Mouse (Mus musculus) hindbrain, embryonic 16.5 days (tissue): Measurements from ENCODE around the gene Trim68. TPM values are rescaled to one million over a fixed set of nuclear protein-coding genes. Genes with fewer than 3 reads are reported as not detected.

Experiments
- ATAC-seq: fragments of 200-750 bp; cut with Nextera tagmentation; 2 replicates; pipeline ENCODE4 v1.8.0; 2017; ENCODE audit warnings: moderate TSS enrichment, moderate library complexity
- H3K27ac ChIP-seq: fragments of 300-500 bp; sonication (generic); 2 replicates; pipeline ENCODE4 v1.5.1; 2014; ENCODE audit warnings: low read depth, mild to moderate bottlenecking, control low read depth, low read length, moderate library complexity
- H3K27me3 ChIP-seq: fragments of 300-500 bp; sonication (generic); replicated peaks from 2 replicates; pipeline ENCODE4 v1.6.1; 2014; ENCODE audit warnings: low read length; ENCODE audit not compliant: control insufficient read depth, insufficient read depth
- H3K36me3 ChIP-seq: fragments of 300-500 bp; sonication (generic); 2 replicates; pipeline ENCODE4 v1.6.1; 2014; ENCODE audit warnings: mild to moderate bottlenecking, low read length, moderate library complexity, mixed read lengths; ENCODE audit not compliant: control insufficient read depth, insufficient read depth
- H3K4me1 ChIP-seq: fragments of 300-500 bp; sonication (generic); 2 replicates; pipeline ENCODE4 v1.6.1; 2014; ENCODE audit warnings: low read depth, low read length; ENCODE audit not compliant: control insufficient read depth, insufficient read depth
- H3K4me2 ChIP-seq: fragments of 300-500 bp; sonication (generic); 2 replicates; pipeline ENCODE4 v1.6.1; 2014; ENCODE audit warnings: mild to moderate bottlenecking, low read length, control low read depth, moderate library complexity
- H3K4me3 ChIP-seq: fragments of 300-500 bp; sonication (generic); 2 replicates; pipeline ENCODE4 v1.5.1; 2014; ENCODE audit warnings: mild to moderate bottlenecking, low read length, control low read depth, moderate library complexity
- H3K9ac ChIP-seq: fragments of 300-500 bp; sonication (generic); 2 replicates; pipeline ENCODE4 v1.6.1; 2014; ENCODE audit warnings: low read depth, mild to moderate bottlenecking, control low read depth, low read length, moderate library complexity
- H3K9me3 ChIP-seq: fragments of 300-500 bp; sonication (generic); 2 replicates; pipeline ENCODE4 v1.6.1; 2014; ENCODE audit warnings: mild to moderate bottlenecking, low read length, moderate library complexity; ENCODE audit not compliant: control insufficient read depth
- WGBS: fragments of 180-500 bp; shearing (Covaris S2); extraction: QIAGEN DNeasy Blood & Tissue Kit; methylation state at CpG from one replicate; pipeline ENCODE4 v1.1.7; 2014; 5-methylcytosine and 5-hydroxymethylcytosine counted together
- polyA plus RNA-seq: library from polyadenylated mRNA; unstranded; fragments of >200 nt; fragmentation: Nextera tagmentation; extraction: Ambion mirVana; gene quantifications from 2 replicates; pipeline ENCODE4 v1.2.1, GENCODE M21; 2015

Gene Trim68
- polyA plus RNA-seq, result 6.5 and 9.7 TPM in 2 replicates

GRCm38 (mm10) chr7:102686944-102687501 lies at the start of gene Trim68:
Trim68 (minus strand) TSS chr7:102687327.
- peaks cover 4% of the 10 kb centered on the region; the same call in 1 of the 2 replicates for H3K4me1 ChIP-seq
- peak within 1 kb of the TSS; percentile 79 for H3K9ac ChIP-seq
- H3K36me3 ChIP-seq, result no peaks in the 10 kb centered on the region
- peak within 1 kb of the TSS; percentile 80 for H3K4me2 ChIP-seq
- WGBS, result under 1% methylated on average over 39 of the region's 40 CpGs
- peak within 1 kb of the TSS; percentile 69 for H3K27ac ChIP-seq
- no peaks in the 10 kb centered on the region for H3K9me3 ChIP-seq
- peak; percentile 100 for ATAC-seq
- no peaks in the 10 kb centered on the region for H3K27me3 ChIP-seq
- H3K4me3 ChIP-seq, result peak within 1 kb of the TSS; percentile 69

GRCm38 (mm10) chr7:102733793-102734192 lies 46.7 kb upstream of the Trim68 start:
- H3K4me2 ChIP-seq, result no peak overlapping the region
- H3K27ac ChIP-seq, result no peak overlapping the region
- H3K27me3 ChIP-seq, result no peaks in the 10 kb centered on the region
- H3K4me1 ChIP-seq, result no peaks in the 10 kb centered on the region
- H3K9me3 ChIP-seq, result no peaks in the 10 kb centered on the region
- no peaks in the 10 kb centered on the region for H3K36me3 ChIP-seq
- H3K9ac ChIP-seq, result no peak overlapping the region
- ATAC-seq, result no peak
- WGBS, result 52% methylated on average over 1 of the region's 1 CpGs
- no peak overlapping the region for H3K4me3 ChIP-seq

GRCm38 (mm10) chr7:102727391-102727790 lies 40.3 kb upstream of the Trim68 start, which contains the start of gene Olfr559:
Olfr559 (minus strand) TSS chr7:102727491.
- Histone ChIP-seq H3K4me3 (no peak within 1 kb of the TSS), H3K4me2 (no peak within 1 kb of the TSS), H3K9me3 (no peaks in the 10 kb centered on the region), H3K9ac (no peak within 1 kb of the TSS), H3K36me3 (no peaks in the 10 kb centered on the region), H3K27me3 (no peaks in the 10 kb centered on the region), H3K4me1 (no peaks in the 10 kb centered on the region), H3K27ac (no peak within 1 kb of the TSS)
- no peak for ATAC-seq

- no peak within 1 kb of the TSS for H3K9ac ChIP-seq
- no peak within 1 kb of the TSS for H3K27ac ChIP-seq
- ATAC-seq, result no peak
- no peaks in the 10 kb centered on the region for H3K4me1 ChIP-seq
- no peak within 1 kb of the TSS for H3K4me2 ChIP-seq
- H3K9me3 ChIP-seq, result no peaks in the 10 kb centered on the region
- H3K4me3 ChIP-seq, result no peak within 1 kb of the TSS
- no peaks in the 10 kb centered on the region for H3K27me3 ChIP-seq
- H3K36me3 ChIP-seq, result no peaks in the 10 kb centered on the region
- WGBS, result 44% methylated on average over 1 of the region's 1 CpGs
Measured at GRCm38 (mm10) chr7:102718970-102719369, 31.8 kb upstream of the Trim68 start, which contains the start of gene Olfr33. Olfr33 (minus strand) TSS chr7:102719070.

GRCm38 (mm10) chr7:102701915-102702314 lies 14.8 kb upstream of the Trim68 start, which contains the start of gene Olfr558:
Olfr558 (plus strand) TSS chr7:102702215.
- H3K9ac ChIP-seq, result no peak within 1 kb of the TSS
- no peaks in the 10 kb centered on the region for H3K36me3 ChIP-seq
- no peak for ATAC-seq
- H3K4me1 ChIP-seq, result no peaks in the 10 kb centered on the region
- no peaks in the 10 kb centered on the region for H3K27me3 ChIP-seq
- no peaks in the 10 kb centered on the region for H3K9me3 ChIP-seq
- H3K27ac ChIP-seq, result no peak within 1 kb of the TSS
- no peak within 1 kb of the TSS for H3K4me3 ChIP-seq
- no peak within 1 kb of the TSS for H3K4me2 ChIP-seq

GRCm38 (mm10) chr7:102698461-102698860 lies 11.3 kb upstream of the Trim68 start:
- Histone ChIP-seq H3K4me3 (no peak overlapping the region), H3K9me3 (no peaks in the 10 kb centered on the region), H3K4me2 (no peak overlapping the region), H3K27me3 (no peaks in the 10 kb centered on the region), H3K9ac (no peak overlapping the region), H3K27ac (no peak overlapping the region), H3K36me3 (no peaks in the 10 kb centered on the region), H3K4me1 (no peaks in the 10 kb centered on the region)
- 92% methylated on average over 7 of the region's 7 CpGs for WGBS
- no peak for ATAC-seq

- Histone ChIP-seq H3K27me3 (no peaks in the 10 kb centered on the region), H3K4me3 (no peak within 1 kb of the TSS), H3K4me2 (no peak within 1 kb of the TSS), H3K4me1 (no peaks in the 10 kb centered on the region), H3K9ac (no peak within 1 kb of the TSS), H3K9me3 (no peaks in the 10 kb centered on the region), H3K27ac (no peak within 1 kb of the TSS), H3K36me3 (no peaks in the 10 kb centered on the region)
- 87% methylated on average over 5 of the region's 5 CpGs for WGBS
- no peak for ATAC-seq
Measured at GRCm38 (mm10) chr7:102695358-102696125, 8.4 kb upstream of the Trim68 start, which contains the start of gene Olfr557. Olfr557 (plus strand) TSS chr7:102695910.

- Histone ChIP-seq H3K36me3 (no peaks in the 10 kb centered on the region), H3K9me3 (no peaks in the 10 kb centered on the region), H3K4me2 (no peak overlapping the region), H3K27me3 (no peaks in the 10 kb centered on the region), H3K4me3 (no peak overlapping the region), H3K27ac (no peak overlapping the region), H3K9ac (no peak overlapping the region), H3K4me1 (no peaks in the 10 kb centered on the region)
- no peak for ATAC-seq
- WGBS, result 100% methylated on average over 1 of the region's 1 CpGs
Measured at GRCm38 (mm10) chr7:102681916-102682315, 5.2 kb downstream of the Trim68 start.

- no peaks in the 10 kb centered on the region for H3K36me3 ChIP-seq
- 85% methylated on average over 2 of the region's 2 CpGs for WGBS
- ATAC-seq, result no peak
- H3K4me2 ChIP-seq, result no peak overlapping the region
- no peaks in the 10 kb centered on the region for H3K27me3 ChIP-seq
- H3K4me3 ChIP-seq, result no peak overlapping the region
- H3K9me3 ChIP-seq, result no peaks in the 10 kb centered on the region
- no peaks in the 10 kb centered on the region for H3K4me1 ChIP-seq
- no peak overlapping the region for H3K27ac ChIP-seq
- no peak overlapping the region for H3K9ac ChIP-seq
Measured at GRCm38 (mm10) chr7:102676225-102676624, 10.9 kb downstream of the Trim68 start.
